Mouse (Mus musculus): ENCODE data around the gene Heatr5a.
A peak's percentile ranks its signal among the peaks of the same experiment; 100 is the strongest.

Gene Heatr5a

GRCm38 (mm10) chr12:51971070-51971664, at the start of gene Heatr5a:
TSS of gene Heatr5a (minus strand) at chr12:51971321.
- DNase-seq, result peak; percentile 93

- DNase-seq, result no peak
These were observed 43.4 kb upstream of the Heatr5a start for GRCm38 (mm10) chr12:52014494-52015029.

GRCm38 (mm10) chr12:52014044-52014443, 42.9 kb upstream of the Heatr5a start:
- DNase-seq, result no peak

GRCm38 (mm10) chr12:52013274-52013673, 42.2 kb upstream of the Heatr5a start:
- no peak for DNase-seq

- DNase-seq, result no peak
These were observed 41.0 kb upstream of the Heatr5a start for GRCm38 (mm10) chr12:52012159-52012558.

GRCm38 (mm10) chr12:52010630-52010961, 39.5 kb upstream of the Heatr5a start:
- DNase-seq, result no peak

GRCm38 (mm10) chr12:52009928-52010629, 39.0 kb upstream of the Heatr5a start:
- no peak for DNase-seq

GRCm38 (mm10) chr12:52006633-52006994, 35.5 kb upstream of the Heatr5a start:
- DNase-seq, result no peak

GRCm38 (mm10) chr12:52005877-52006632, 34.9 kb upstream of the Heatr5a start, which contains the start of gene Dtd2:
TSS of gene Dtd2 (minus strand) at chr12:52006501.
- peak; percentile 90 for DNase-seq

GRCm38 (mm10) chr12:52002746-52003145, 31.6 kb upstream of the Heatr5a start:
- DNase-seq, result no peak

- peak; percentile 33 for DNase-seq
These were observed 30.4 kb upstream of the Heatr5a start for GRCm38 (mm10) chr12:52001544-52001943.

- DNase-seq, result no peak
These were observed 27.3 kb upstream of the Heatr5a start for GRCm38 (mm10) chr12:51998366-51998932.

GRCm38 (mm10) chr12:51995738-51996536, 24.8 kb upstream of the Heatr5a start:
- DNase-seq, result no peak

- DNase-seq, result no peak
These were observed 19.5 kb upstream of the Heatr5a start for GRCm38 (mm10) chr12:51990629-51991028.

GRCm38 (mm10) chr12:51988536-51988935, 17.4 kb upstream of the Heatr5a start:
- no peak for DNase-seq

- DNase-seq, result no peak
These were observed 14.7 kb upstream of the Heatr5a start for GRCm38 (mm10) chr12:51985826-51986225.

- DNase-seq, result no peak
These were observed 14.1 kb upstream of the Heatr5a start for GRCm38 (mm10) chr12:51985163-51985748.

- DNase-seq, result no peak
These were observed 12.5 kb upstream of the Heatr5a start for GRCm38 (mm10) chr12:51983625-51984024.

GRCm38 (mm10) chr12:51976531-51976930, 5.4 kb upstream of the Heatr5a start:
- no peak for DNase-seq

GRCm38 (mm10) chr12:51974381-51974780, 3.3 kb upstream of the Heatr5a start:
- no peak for DNase-seq

- no peak for DNase-seq
These were observed 1.3 kb upstream of the Heatr5a start for GRCm38 (mm10) chr12:51972269-51973065.

Data from kidney, adult 18-20 months (tissue).